Mouse (Mus musculus) midbrain, embryonic 14.5 days (tissue): ENCODE data around the gene Pkd1l3. TPM values are rescaled to one million over a fixed set of nuclear protein-coding genes. Genes with fewer than 3 reads are reported as not detected.
A peak's percentile ranks its signal among the peaks of the same experiment; 100 is the strongest.

ENCODE experiments used
- ATAC-seq: fragments of 200-750 bp; cut with Nextera tagmentation; 2 replicates; pipeline ENCODE4 v1.8.0; 2017; ENCODE audit warnings: moderate number of reproducible peaks, moderate library complexity; ENCODE audit not compliant: low FRiP score, low TSS enrichment
- DNase-seq: peaks from one replicate; pipeline ENCODE4 v3.0.0-alpha.2; 2015
- H3K27ac ChIP-seq: fragments of 300-500 bp; sonication (generic); replicated peaks from 2 replicates; pipeline ENCODE4 v1.5.1; 2014; ENCODE audit warnings: mild to moderate bottlenecking, low read depth, low read length, moderate library complexity
- H3K27me3 ChIP-seq: fragments of 300-500 bp; sonication (generic); 2 replicates; pipeline ENCODE4 v1.6.1; 2014; ENCODE audit warnings: low read length, control low read depth, mixed read lengths; ENCODE audit not compliant: control insufficient read depth, insufficient read depth
- H3K36me3 ChIP-seq: fragments of 300-500 bp; sonication (generic); 2 replicates; pipeline ENCODE4 v1.6.1; 2014; ENCODE audit warnings: low read length, control low read depth; ENCODE audit not compliant: control insufficient read depth, insufficient read depth
- H3K4me1 ChIP-seq: fragments of 300-500 bp; sonication (generic); 2 replicates; pipeline ENCODE4 v1.6.1; 2014; ENCODE audit warnings: mild to moderate bottlenecking, antibody characterized with exemption, low read length, control low read depth; ENCODE audit not compliant: control insufficient read depth, insufficient read depth
- H3K4me2 ChIP-seq: fragments of 300-500 bp; sonication (generic); 2 replicates; pipeline ENCODE4 v1.6.1; 2014; ENCODE audit warnings: mild to moderate bottlenecking, low read length, moderate library complexity
- H3K4me3 ChIP-seq: fragments of 300-500 bp; sonication (generic); replicated peaks from 2 replicates; pipeline ENCODE4 v1.5.1; 2014; ENCODE audit warnings: low read depth, low read length
- H3K9ac ChIP-seq: fragments of 300-500 bp; sonication (generic); replicated peaks from 2 replicates; pipeline ENCODE4 v1.6.1; 2014; ENCODE audit warnings: mild to moderate bottlenecking, low read length, moderate library complexity
- H3K9me3 ChIP-seq: fragments of 300-500 bp; sonication (generic); 2 replicates; pipeline ENCODE4 v1.6.1; 2016; ENCODE audit warnings: low read length, control low read depth, mixed read lengths; ENCODE audit not compliant: control insufficient read depth
- WGBS: fragments of 180-500 bp; shearing (Covaris S2); extraction: QIAGEN DNeasy Blood & Tissue Kit; methylation state at CpG from one replicate; pipeline ENCODE4 v1.1.7; 2014; 5-methylcytosine and 5-hydroxymethylcytosine counted together
- polyA plus RNA-seq: library from polyadenylated mRNA; unstranded; fragments of >200 nt; fragmentation: Nextera tagmentation; extraction: Ambion mirVana; gene quantifications from 2 replicates; pipeline ENCODE4 v1.2.1, GENCODE M21; 2014

The Pkd1l3 gene
- polyA plus RNA-seq, 1 experiment from 2014 or later: 0.12 TPM

DNA sequence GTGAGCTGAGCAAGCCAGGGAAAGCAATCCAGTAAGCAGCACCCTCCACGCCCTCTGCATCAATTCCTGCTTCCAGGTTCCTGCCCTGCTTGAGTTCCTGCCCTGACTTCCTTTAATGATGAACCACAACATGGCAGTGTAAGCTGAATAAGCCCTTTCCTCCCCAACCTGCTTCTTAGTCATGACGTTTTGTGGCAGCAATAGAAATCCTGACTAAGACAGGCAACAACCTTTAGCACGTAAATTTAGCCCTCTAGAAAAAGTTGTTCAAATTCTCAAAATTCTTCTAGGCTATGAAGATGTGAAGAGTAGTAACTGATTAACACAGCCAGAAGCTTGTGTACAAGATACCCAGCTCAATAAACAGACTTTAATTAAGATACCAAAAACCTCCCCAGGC is 67.2 kb downstream of the Pkd1l3 start:
- WGBS: 90% methylated on average over 3 of the region's 3 CpGs
- Histone ChIP-seq H3K27me3 (no peaks in the 10 kb centered on the region), H3K27ac (no peak overlapping the region), H3K9ac (no peak overlapping the region), H3K4me3 (no peak overlapping the region), H3K9me3 (no peaks in the 10 kb centered on the region), H3K4me1 (no peaks in the 10 kb centered on the region), H3K36me3 (peaks cover 64% of the 10 kb centered on the region), H3K4me2 (no peak overlapping the region)
- ATAC-seq (no peak), DNase-seq (no peak)

DNA sequence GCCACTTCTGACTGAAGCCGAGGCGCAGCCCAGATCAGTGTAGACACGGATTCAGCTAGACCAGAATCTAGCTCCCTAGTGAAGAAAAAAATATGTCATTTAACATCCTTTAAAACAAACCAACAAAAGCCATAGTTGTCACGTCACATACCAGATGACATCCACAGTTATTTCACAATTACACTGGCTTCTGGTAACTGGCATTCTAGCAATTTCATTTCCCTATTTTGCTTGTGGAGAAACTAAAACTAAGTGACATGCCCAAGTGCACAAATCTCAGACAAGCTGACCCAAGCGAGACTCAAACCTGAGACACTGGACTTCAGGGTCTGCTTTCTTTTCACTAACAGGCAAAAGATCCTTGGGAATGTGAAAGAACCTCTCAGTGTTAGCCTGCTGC is 67.8 kb downstream of the Pkd1l3 start:
- H3K9me3 ChIP-seq: no peaks in the 10 kb centered on the region
- H3K4me2 ChIP-seq: no peak overlapping the region
- no peak overlapping the region for H3K4me3 ChIP-seq
- DNase-seq (no peak), ATAC-seq (no peak)
- no peak overlapping the region for H3K27ac ChIP-seq
- H3K36me3 ChIP-seq: peaks cover 58% of the 10 kb centered on the region
- no peaks in the 10 kb centered on the region for H3K4me1 ChIP-seq
- whole genome bisulfite sequencing: 95% methylated on average over 5 of the region's 5 CpGs
- H3K27me3 ChIP-seq: no peaks in the 10 kb centered on the region
- no peak overlapping the region for H3K9ac ChIP-seq

DNA sequence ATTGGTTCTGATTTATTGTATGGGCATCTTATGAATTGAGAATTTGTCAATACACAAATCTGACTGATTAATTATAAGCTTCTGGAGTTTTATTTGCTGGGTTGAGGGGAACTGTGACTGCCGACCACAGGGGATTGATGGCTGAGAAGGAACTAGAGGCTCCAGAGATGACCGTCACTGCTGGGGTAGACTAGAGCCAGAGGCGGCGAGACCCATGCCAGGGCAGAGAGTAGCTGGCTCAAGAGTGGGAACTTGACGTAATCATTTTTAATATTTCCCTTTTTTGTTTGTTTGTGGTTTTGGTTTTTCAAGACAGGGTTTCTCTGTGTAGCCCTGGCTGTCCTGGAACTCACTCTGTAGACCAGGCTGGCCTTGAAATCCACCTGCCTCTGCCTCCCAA is 72.9 kb downstream of the Pkd1l3 start:
- H3K27ac ChIP-seq: no peak overlapping the region
- peaks cover 12% of the 10 kb centered on the region for H3K4me1 ChIP-seq
- H3K4me2 ChIP-seq: no peak overlapping the region
- H3K4me3 ChIP-seq: no peak overlapping the region
- DNase-seq (no peak), ATAC-seq (no peak)
- H3K9ac ChIP-seq: no peak overlapping the region
- H3K9me3 ChIP-seq: no peaks in the 10 kb centered on the region
- WGBS: 90% methylated on average over 5 of the region's 5 CpGs
- H3K27me3 ChIP-seq: no peaks in the 10 kb centered on the region
- H3K36me3 ChIP-seq: peaks cover 10% of the 10 kb centered on the region

DNA sequence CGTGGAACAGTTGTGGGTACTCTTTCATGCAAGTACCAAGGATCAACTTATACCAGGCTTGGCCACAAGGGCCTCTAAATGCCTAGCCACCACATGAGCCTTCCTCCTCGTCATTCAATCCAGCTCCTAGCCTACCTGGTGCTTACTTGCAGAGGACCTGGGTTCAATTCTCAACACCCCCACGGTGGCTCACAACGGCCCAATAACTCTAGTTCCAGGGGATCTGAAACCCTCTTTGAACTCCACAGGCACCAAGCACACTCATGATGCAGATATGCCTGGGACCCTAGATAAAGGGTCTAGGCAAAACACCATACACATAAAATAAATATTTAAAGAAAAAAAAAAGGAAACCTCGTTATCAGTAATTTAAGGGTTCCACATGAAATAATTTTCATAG is 77.5 kb downstream of the Pkd1l3 start:
- peak overlapping the region; percentile 96 for H3K9ac ChIP-seq
- 57% methylated on average over 5 of the region's 5 CpGs for WGBS
- no peaks in the 10 kb centered on the region for H3K36me3 ChIP-seq
- ATAC-seq (no peak), DNase-seq (peak; percentile 55)
- H3K9me3 ChIP-seq: no peaks in the 10 kb centered on the region
- H3K4me3 ChIP-seq: peak overlapping the region; percentile 99
- H3K4me2 ChIP-seq: peak overlapping the region; percentile 66
- no peak overlapping the region for H3K27ac ChIP-seq
- H3K27me3 ChIP-seq: no peaks in the 10 kb centered on the region
- H3K4me1 ChIP-seq: peaks cover 15% of the 10 kb centered on the region

DNA sequence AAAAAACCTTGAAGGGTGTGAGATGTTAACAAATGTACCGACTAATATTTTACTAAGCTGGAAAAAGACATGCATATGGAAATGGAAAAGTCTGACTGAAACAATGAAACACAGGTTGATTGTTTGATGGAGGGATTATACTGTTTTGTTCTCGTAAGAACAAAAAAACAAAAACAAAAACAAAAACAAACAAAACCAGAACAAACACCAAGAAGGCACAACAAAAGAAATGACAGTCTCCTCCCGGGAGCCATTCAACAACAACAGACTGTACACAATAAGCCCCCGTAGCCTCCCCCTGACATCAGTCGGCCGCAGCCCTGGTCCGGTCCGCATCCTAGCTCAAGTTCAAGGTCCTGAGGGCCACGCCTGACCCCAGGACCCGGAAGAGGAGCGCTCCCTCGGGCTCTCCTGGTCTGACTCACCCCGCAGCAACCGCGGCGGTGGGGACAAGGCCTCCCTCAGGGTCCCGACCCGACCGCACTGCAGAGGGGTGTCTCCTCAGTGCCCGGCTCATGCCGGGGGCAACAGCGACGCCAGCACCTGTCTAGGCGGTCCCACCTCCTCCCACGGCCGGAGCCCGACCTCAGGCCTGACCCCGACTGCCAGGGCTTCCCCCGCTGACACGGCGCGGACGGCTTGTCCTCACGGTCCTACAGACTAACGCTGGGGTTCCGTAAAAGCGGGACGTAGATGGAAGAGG is 78.3 kb downstream of the Pkd1l3 start:
- Histone ChIP-seq H3K4me3 (peak overlapping the region; percentile 99), H3K27ac (peak overlapping the region; percentile 84), H3K9me3 (no peaks in the 10 kb centered on the region), H3K4me2 (peak overlapping the region; percentile 66), H3K4me1 (peaks cover 15% of the 10 kb centered on the region), H3K36me3 (no peaks in the 10 kb centered on the region), H3K27me3 (no peaks in the 10 kb centered on the region), H3K9ac (peak overlapping the region; percentile 96)
- WGBS: under 1% methylated on average over 38 of the region's 38 CpGs
- ATAC-seq (peak; percentile 72), DNase-seq (peak; percentile 56)

DNA sequence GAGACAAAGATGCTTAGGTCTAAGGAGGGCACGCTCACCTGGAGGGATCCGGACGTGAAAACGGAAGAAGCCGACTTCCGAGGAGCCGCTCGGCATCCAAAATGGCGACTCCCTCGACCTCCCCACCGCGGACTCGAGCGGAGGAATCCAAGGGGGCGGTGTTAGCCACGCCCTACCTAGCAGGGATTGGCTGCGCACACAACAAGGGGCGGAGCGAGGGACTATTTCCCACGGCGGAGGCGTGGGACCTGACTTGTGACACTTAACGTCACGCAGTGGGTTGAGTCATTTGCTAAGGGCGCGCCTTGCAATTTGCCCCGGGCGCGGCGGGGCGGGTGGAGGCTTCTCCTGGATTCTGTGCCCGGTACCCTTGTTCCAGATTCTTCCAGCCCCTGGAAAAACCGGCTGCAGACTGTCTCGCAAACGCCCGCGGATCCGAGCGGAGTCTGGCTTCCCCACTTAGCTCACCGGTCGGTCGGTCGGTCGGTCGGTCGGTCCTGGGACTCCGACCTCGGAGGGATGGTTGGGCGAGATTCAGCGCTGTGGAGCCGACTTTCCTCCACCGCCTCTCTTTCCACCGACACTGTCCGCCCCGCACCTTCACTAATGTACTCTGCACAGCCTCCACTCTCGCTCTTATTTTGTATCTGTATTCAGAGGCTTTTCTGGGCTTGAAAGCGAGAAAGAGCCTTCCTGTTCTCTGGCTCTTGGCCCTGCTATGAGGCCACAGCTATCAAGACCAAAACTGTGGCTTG is 79.0 kb downstream of the Pkd1l3 start, which contains the start of gene Ist1:
Gene Ist1 (minus strand): TSS at position 115 of the 755 bp plus-strand sequence.
- Histone ChIP-seq H3K9ac (peak within 1 kb of the TSS; percentile 96), H3K27ac (peak within 1 kb of the TSS; percentile 84), H3K4me3 (peak within 1 kb of the TSS; percentile 99), H3K4me2 (peak within 1 kb of the TSS; percentile 66), H3K36me3 (no peaks in the 10 kb centered on the region), H3K27me3 (no peaks in the 10 kb centered on the region), H3K4me1 (peaks cover 15% of the 10 kb centered on the region), H3K9me3 (no peaks in the 10 kb centered on the region)
- ATAC-seq (peak; percentile 98), DNase-seq (peak; percentile 100)
- WGBS: 1% methylated on average over 57 of the region's 57 CpGs

DNA sequence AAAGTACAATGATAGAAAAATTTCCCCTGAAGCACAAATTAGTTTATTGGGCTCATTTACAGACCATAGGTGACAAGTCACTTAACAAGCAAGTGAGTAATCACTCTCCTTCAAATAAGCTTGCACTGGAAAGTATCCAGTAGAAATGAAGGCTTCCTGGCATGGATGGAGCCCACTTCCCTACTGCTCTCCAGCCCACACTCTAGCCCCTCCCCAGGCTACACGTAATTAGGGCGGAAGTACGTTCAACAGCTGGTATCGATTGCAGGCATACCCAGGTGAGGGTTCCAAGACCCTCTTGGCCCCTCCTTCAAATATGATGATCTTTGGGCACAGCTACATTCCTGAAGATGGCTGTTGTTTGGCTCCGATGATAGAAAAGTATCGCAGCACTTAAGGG is 79.8 kb downstream of the Pkd1l3 start:
- H3K4me1 ChIP-seq: peaks cover 15% of the 10 kb centered on the region
- no peak overlapping the region for H3K27ac ChIP-seq
- H3K27me3 ChIP-seq: no peaks in the 10 kb centered on the region
- ATAC-seq (no peak), DNase-seq (no peak)
- peak overlapping the region; percentile 99; the same call in 1 of the 2 replicates for H3K4me3 ChIP-seq
- H3K9me3 ChIP-seq: no peaks in the 10 kb centered on the region
- H3K36me3 ChIP-seq: no peaks in the 10 kb centered on the region
- peak overlapping the region; percentile 66 for H3K4me2 ChIP-seq
- no peak overlapping the region for H3K9ac ChIP-seq
- WGBS: 61% methylated on average over 6 of the region's 6 CpGs

DNA sequence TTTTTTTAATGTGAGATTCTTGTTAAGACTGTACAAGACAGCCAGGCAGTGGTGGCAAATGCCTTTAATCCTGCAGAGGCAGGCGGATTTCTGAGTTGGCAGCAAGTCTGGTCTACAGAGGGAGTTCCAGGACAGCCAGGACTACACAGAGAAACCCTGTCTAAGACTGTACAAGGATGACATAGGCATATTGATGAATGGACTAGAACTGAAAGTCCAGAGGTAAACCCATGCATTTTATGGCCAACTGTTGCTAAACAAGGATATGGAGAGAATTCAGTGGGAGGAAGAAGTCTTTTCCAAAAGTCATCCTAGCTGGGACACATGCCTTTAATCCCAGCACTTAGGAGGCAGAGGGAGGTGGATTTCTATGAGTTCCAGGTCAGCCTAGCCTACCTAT is 83.4 kb downstream of the Pkd1l3 start:
- Histone ChIP-seq H3K27ac (no peak overlapping the region), H3K27me3 (no peaks in the 10 kb centered on the region), H3K36me3 (no peaks in the 10 kb centered on the region), H3K4me2 (no peak overlapping the region), H3K4me1 (peaks cover 3% of the 10 kb centered on the region; the same call in 1 of the 2 replicates), H3K9ac (no peak overlapping the region), H3K9me3 (no peaks in the 10 kb centered on the region), H3K4me3 (no peak overlapping the region)
- no peak for ATAC-seq
- WGBS: 63% methylated on average over 1 of the region's 1 CpGs
- no peak for DNase-seq
